Comparison of ENCODE assay signal across 10 mouse cellular contexts in the genomic region with DNA sequence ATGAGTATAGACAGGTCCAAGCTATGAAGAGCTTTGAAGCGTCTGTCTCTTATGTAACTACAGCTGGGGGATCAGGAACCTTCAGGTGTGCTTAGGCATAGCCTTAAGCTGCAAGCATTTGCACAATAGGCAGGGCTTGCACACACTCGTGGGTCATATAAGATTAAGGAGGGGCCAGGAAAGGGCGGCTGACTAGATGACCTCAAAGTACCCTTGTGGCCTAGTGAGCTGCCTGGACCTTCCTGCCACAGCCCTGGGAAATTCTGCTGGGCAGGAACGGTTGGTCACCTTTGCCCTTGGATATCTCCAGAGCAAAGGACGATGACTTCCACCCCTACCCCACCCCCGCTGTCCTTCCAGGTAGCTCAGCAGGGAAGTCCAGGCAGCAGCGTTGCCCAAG. TPM values are rescaled to one million over a fixed set of nuclear protein-coding genes. Genes with fewer than 3 reads are reported as not detected.
DNase-seq lines count a peak whose midpoint lies in the region; ATAC-seq and TF ChIP-seq lines count a peak whose summit lies in the region.
"Had no signal": no experiment of that assay in that cellular context is flagged by ENCODE, and none has a peak within 500 bp of the region (broad histone marks: within the 10 kb centered on the region; RNA-seq: fewer than 3 reads in every experiment).

No protein-coding gene starts in this region.

- TF ChIP-seq EP300 in heart, postnatal 0 days (IDR thresholded peaks at IDR 0.05; ENCODE audit: low read depth), result no peak

- no peak for TF ChIP-seq CTCF in E14TG2a.4 (conservative IDR thresholded peaks at IDR 0.05; ENCODE audit: low read length)
- no peak for TF ChIP-seq CTCF in heart, postnatal 0 days (IDR thresholded peaks at IDR 0.05; ENCODE audit: low read depth)

- H3K27ac ChIP-seq in heart, postnatal 0 days (ENCODE audit: low read depth), result peak overlapping the region; percentile 84
- peak overlapping the region; percentile 57; the same call in 1 of the 2 replicates for H3K27ac ChIP-seq in liver, embryonic 11.5 days (ENCODE audit: low read depth, low read length)

- peaks cover 7% of the 10 kb centered on the region for H3K36me3 ChIP-seq in E14TG2a.4 (ENCODE audit: insufficient read depth, low read length)
- no peaks in the 10 kb centered on the region for H3K36me3 ChIP-seq in heart, postnatal 0 days (replicated peaks; ENCODE audit: control insufficient read depth, insufficient read depth, low read length)
- no peaks in the 10 kb centered on the region for H3K36me3 ChIP-seq in liver, embryonic 11.5 days (ENCODE audit: control insufficient read depth, insufficient read depth, low read length)

- no peaks in the 10 kb centered on the region for H3K9me3 ChIP-seq in E14TG2a.4 (ENCODE audit: low read length)
- H3K9me3 ChIP-seq in heart, postnatal 0 days (replicated peaks; ENCODE audit: control insufficient read depth, low read length), result no peaks in the 10 kb centered on the region
- no peaks in the 10 kb centered on the region for H3K9me3 ChIP-seq in liver, embryonic 11.5 days (ENCODE audit: control insufficient read depth, low read length)

- WGBS in heart, postnatal 0 days, result 33% methylated on average over 7 of the region's 7 CpGs
- WGBS in liver, embryonic 11.5 days, result 34% methylated on average over 7 of the region's 7 CpGs

- peak; percentile 50 for DNase-seq in cerebellum, adult 11-12 months
- no peak for DNase-seq in cerebellum, adult 11 months
- no peak for DNase-seq in heart, postnatal 0 days (ENCODE audit: low spot score)
- no peak for DNase-seq in liver, embryonic 11.5 days (ENCODE audit: low spot score)
- peak; percentile 54 for DNase-seq in skeletal muscle tissue, adult 2 months (ENCODE audit: low read depth, low spot score)
- DNase-seq in thymus, postnatal 10 days (ENCODE audit: low spot score in 2 of 2), result no peak
- DNase-seq in ovary, postnatal 36 days (ENCODE audit: low spot score), result no peak

- H3K4me2 ChIP-seq in heart, postnatal 0 days (ENCODE audit: low read depth, low read length), result peak overlapping the region; percentile 33; the same call in 1 of the 2 replicates
- H3K4me2 ChIP-seq in liver, embryonic 11.5 days, result no peak overlapping the region; the same call in 1 of the 2 replicates

- H3K27me3 ChIP-seq in E14TG2a.4 (ENCODE audit: insufficient read depth, low read length), result peaks cover 8% of the 10 kb centered on the region; the same call in 1 of the 2 replicates
- no peaks in the 10 kb centered on the region for H3K27me3 ChIP-seq in heart, postnatal 0 days (ENCODE audit: control insufficient read depth, insufficient read depth, low read length)
- no peaks in the 10 kb centered on the region for H3K27me3 ChIP-seq in liver, embryonic 11.5 days (replicated peaks; ENCODE audit: control insufficient read depth, insufficient read depth, low read length)

- ATAC-seq in heart, postnatal 0 days (ENCODE audit: insufficient read depth, low read depth), result no peak
- ATAC-seq in liver, embryonic 11.5 days (replicated peaks; ENCODE audit: low FRiP score), result no peak

- peak overlapping the region; percentile 58 for H3K4me3 ChIP-seq in E14TG2a.4 (replicated peaks; ENCODE audit: low read length)
- no peak overlapping the region for H3K4me3 ChIP-seq in heart, postnatal 0 days (ENCODE audit: low read depth, low read length)
- no peak overlapping the region for H3K4me3 ChIP-seq in liver, embryonic 11.5 days (ENCODE audit: low read depth, low read length)
- H3K4me3 ChIP-seq: erythroblast, embryonic 14.5 days had no signal

- H3K9ac ChIP-seq in heart, postnatal 0 days (replicated peaks; ENCODE audit: low read depth, low read length), result no peak overlapping the region
- H3K9ac ChIP-seq in liver, embryonic 11.5 days (ENCODE audit: low read depth, low read length), result no peak overlapping the region; the same call in 1 of the 2 replicates

- peaks cover 82% of the 10 kb centered on the region for H3K4me1 ChIP-seq in E14TG2a.4 (replicated peaks; ENCODE audit: low read depth, low read length)
- peaks cover 17% of the 10 kb centered on the region for H3K4me1 ChIP-seq in heart, postnatal 0 days (ENCODE audit: control insufficient read depth, insufficient read depth)
- H3K4me1 ChIP-seq in liver, embryonic 11.5 days (replicated peaks; ENCODE audit: control insufficient read depth, insufficient read depth, low read length), result peaks cover 38% of the 10 kb centered on the region

RNA-seq across cellular contexts. Expression of gene Ldha, which starts 1.8 kb away (rescaled TPM):
- 1,604 and 1,792 TPM in 2 replicates for total RNA-seq in heart, postnatal 0 days (2014; rRNA removed; ENCODE audit: low replicate concordance)
- 1,609 and 1,727 TPM in 2 replicates for polyA plus RNA-seq in heart, postnatal 0 days (2015; fragmentation: Nextera tagmentation; extraction: Ambion mirVana)
- 3,525 and 3,814 TPM in 2 replicates for polyA plus RNA-seq in liver, embryonic 11.5 days (2014; fragmentation: Nextera tagmentation; extraction: Ambion mirVana)

RNA-seq across cellular contexts. Expression of gene Ldhc, which starts 21.6 kb away (rescaled TPM):
- total RNA-seq in heart, postnatal 0 days (2014; rRNA removed; ENCODE audit: low replicate concordance), result not detected in 2 replicates
- polyA plus RNA-seq in heart, postnatal 0 days (2015; fragmentation: Nextera tagmentation; extraction: Ambion mirVana), result not detected in 2 replicates
- polyA plus RNA-seq in liver, embryonic 11.5 days (2014; fragmentation: Nextera tagmentation; extraction: Ambion mirVana), result 0.17 and 0.73 TPM in 2 replicates
- polyA plus RNA-seq: spleen, adult 2 months had no signal

RNA-seq across cellular contexts. Expression of gene Gtf2h1, which starts 43.5 kb away (rescaled TPM):
- 29.0 and 40.4 TPM in 2 replicates for total RNA-seq in heart, postnatal 0 days (2014; rRNA removed; ENCODE audit: low replicate concordance)
- 22.8 and 24.0 TPM in 2 replicates for polyA plus RNA-seq in heart, postnatal 0 days (2015; fragmentation: Nextera tagmentation; extraction: Ambion mirVana)
- polyA plus RNA-seq in liver, embryonic 11.5 days (2014; fragmentation: Nextera tagmentation; extraction: Ambion mirVana), result 83.6 and 95.7 TPM in 2 replicates

RNA-seq across cellular contexts. Expression of gene Hps5, which starts 43.6 kb away (rescaled TPM):
- 7.9 and 23.9 TPM in 2 replicates for total RNA-seq in heart, postnatal 0 days (2014; rRNA removed; ENCODE audit: low replicate concordance)
- polyA plus RNA-seq in heart, postnatal 0 days (2015; fragmentation: Nextera tagmentation; extraction: Ambion mirVana), result 5.6 and 6.3 TPM in 2 replicates
- 15.5 and 16.7 TPM in 2 replicates for polyA plus RNA-seq in liver, embryonic 11.5 days (2014; fragmentation: Nextera tagmentation; extraction: Ambion mirVana)

Comparison
In these comparisons a context has a peak if more than half of its experiments do, and no peak if none do; other contexts are left out.
1. DNase-seq: peak in cerebellum, adult 11-12 months (single experiment) and skeletal muscle tissue, adult 2 months (single experiment); none in cerebellum, adult 11 months (single experiment), heart, postnatal 0 days (single experiment), liver, embryonic 11.5 days (single experiment), thymus, postnatal 10 days (0 of 2) and ovary, postnatal 36 days (single experiment).